Mouse (Mus musculus): ENCODE results near the gene Gm7697. TPM values are rescaled to one million over a fixed set of nuclear protein-coding genes. Genes with fewer than 3 reads are reported as not detected.

Gene Gm7697
- not detected in 2 replicates for polyA plus RNA-seq (2015; fragmentation: Nextera tagmentation; extraction: Ambion mirVana)

DNA sequence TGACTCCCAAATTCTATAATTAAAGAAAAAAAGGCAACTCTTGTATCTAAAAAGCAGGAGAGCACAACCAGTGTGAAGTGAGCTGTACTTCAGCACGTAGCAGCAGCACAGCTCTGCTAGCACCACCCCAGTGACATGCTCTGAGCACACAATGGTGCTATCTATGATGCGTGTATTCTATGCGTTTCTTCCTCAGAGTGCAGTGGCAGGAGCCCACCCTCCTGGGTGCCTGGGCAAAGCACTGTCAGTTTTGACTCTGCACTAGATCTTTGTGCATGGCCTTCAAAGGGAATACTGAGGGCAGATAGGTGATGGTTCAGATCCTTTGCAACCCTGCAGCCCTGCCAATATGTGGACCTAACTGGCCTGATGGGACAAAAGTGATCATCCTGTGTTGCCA, at the start of gene Gm7697:
Gm7697 (minus strand) TSS at position 101 of the 400 bp plus-strand sequence.

DNA sequence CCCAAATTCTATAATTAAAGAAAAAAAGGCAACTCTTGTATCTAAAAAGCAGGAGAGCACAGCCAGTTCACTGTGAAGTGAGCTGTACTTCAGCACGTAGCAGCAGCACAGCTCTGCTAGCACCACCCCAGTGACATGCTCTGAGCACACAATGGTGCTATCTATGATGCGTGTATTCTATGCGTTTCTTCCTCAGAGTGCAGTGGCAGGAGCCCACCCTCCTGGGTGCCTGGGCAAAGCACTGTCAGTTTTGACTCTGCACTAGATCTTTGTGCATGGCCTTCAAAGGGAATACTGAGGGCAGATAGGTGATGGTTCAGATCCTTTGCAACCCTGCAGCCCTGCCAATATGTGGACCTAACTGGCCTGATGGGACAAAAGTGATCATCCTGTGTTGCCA, 69.3 kb downstream of the Gm7697 start, which contains the start of gene Gm9495:
Gm9495 (minus strand) TSS at position 101 of the 400 bp plus-strand sequence.

Other genes with a start within 250 kb of the Gm7697 start
- gene Gm9495, start 69.4 kb downstream of the Gm7697 start, polyA plus RNA-seq (2015; fragmentation: Nextera tagmentation; extraction: Ambion mirVana): not detected in 2 replicates
- gene Zfp868, start 102.6 kb upstream of the Gm7697 start, polyA plus RNA-seq (2015; fragmentation: Nextera tagmentation; extraction: Ambion mirVana): 18.9 and 21.1 TPM in 2 replicates
- 1.2 and 1.9 TPM in 2 replicates for gene Zfp964, start 131.5 kb upstream of the Gm7697 start, polyA plus RNA-seq (2015; fragmentation: Nextera tagmentation; extraction: Ambion mirVana)
- 16.8 and 19.3 TPM in 2 replicates for gene Zfp869, start 187.7 kb upstream of the Gm7697 start, polyA plus RNA-seq (2015; fragmentation: Nextera tagmentation; extraction: Ambion mirVana)
- gene Zfp963, start 227.0 kb upstream of the Gm7697 start, polyA plus RNA-seq (2015; fragmentation: Nextera tagmentation; extraction: Ambion mirVana): 4.0 and 4.7 TPM in 2 replicates